Mouse (Mus musculus) neural tube, embryonic 15.5 days (tissue): ENCODE data around the gene Gm9944. TPM values are rescaled to one million over a fixed set of nuclear protein-coding genes. Genes with fewer than 3 reads are reported as not detected.

Experiments
- ATAC-seq: fragments of 200-750 bp; cut with Nextera tagmentation; 2 replicates; pipeline ENCODE4 v1.8.0; 2017; ENCODE audit warnings: mild to moderate bottlenecking, moderate TSS enrichment, moderate library complexity; ENCODE audit not compliant: low FRiP score
- H3K27ac ChIP-seq: fragments of 300-500 bp; sonication (generic); replicated peaks from 2 replicates; pipeline ENCODE4 v1.5.1; 2015; ENCODE audit warnings: mild to moderate bottlenecking, inconsistent platforms
- H3K27me3 ChIP-seq: fragments of 300-500 bp; sonication (generic); replicated peaks from 2 replicates; pipeline ENCODE4 v1.6.1; 2015; ENCODE audit warnings: inconsistent platforms
- H3K36me3 ChIP-seq: fragments of 300-500 bp; sonication (generic); 2 replicates; pipeline ENCODE4 v1.6.1; 2015; ENCODE audit warnings: inconsistent platforms
- H3K4me1 ChIP-seq: fragments of 300-500 bp; sonication (generic); 2 replicates; pipeline ENCODE4 v1.6.1; 2015; ENCODE audit warnings: inconsistent platforms
- H3K4me2 ChIP-seq: fragments of 300-500 bp; sonication (generic); 2 replicates; pipeline ENCODE4 v1.6.1; 2015; ENCODE audit warnings: inconsistent platforms, mild to moderate bottlenecking, moderate library complexity
- H3K4me3 ChIP-seq: fragments of 300-500 bp; sonication (generic); replicated peaks from 2 replicates; pipeline ENCODE4 v1.5.1; 2015; ENCODE audit warnings: mild to moderate bottlenecking, inconsistent platforms
- H3K9ac ChIP-seq: fragments of 300-500 bp; sonication (generic); replicated peaks from 2 replicates; pipeline ENCODE4 v1.6.1; 2015; ENCODE audit warnings: mild to moderate bottlenecking, inconsistent platforms
- H3K9me3 ChIP-seq: fragments of 300-500 bp; sonication (generic); replicated peaks from 2 replicates; pipeline ENCODE4 v1.6.1; 2016; ENCODE audit warnings: inconsistent platforms
- WGBS: fragments of 180-500 bp; shearing (Covaris S2); methylation state at CpG from one replicate; pipeline ENCODE4 v1.1.7; 2015; ENCODE audit warnings: mixed read lengths; 5-methylcytosine and 5-hydroxymethylcytosine counted together
- polyA plus RNA-seq: library from polyadenylated mRNA; unstranded; fragments of >200 nt; fragmentation: Nextera tagmentation; extraction: Ambion mirVana; gene quantifications from 2 replicates; pipeline ENCODE4 v1.2.1, GENCODE M21; 2015

Gene Gm9944
- not detected in 2 replicates for polyA plus RNA-seq

DNA sequence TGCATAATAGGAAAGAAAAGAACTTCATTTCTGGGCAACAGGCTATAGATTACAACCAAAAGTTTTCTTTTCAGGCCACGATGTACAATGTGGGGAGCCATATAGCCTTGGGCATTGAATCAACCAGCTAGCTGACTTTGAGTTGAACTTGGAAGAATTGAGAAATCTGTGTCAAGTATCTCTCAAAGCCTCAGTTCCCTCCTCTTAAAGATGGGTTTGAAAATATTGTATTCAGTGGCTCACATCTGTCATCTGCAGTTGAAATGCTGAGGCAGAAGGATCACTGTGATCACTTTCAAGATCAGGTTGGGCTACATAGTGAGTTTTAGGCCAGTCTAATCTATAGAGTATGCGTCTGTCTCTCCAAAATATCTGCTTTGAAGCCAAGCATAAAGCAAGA lies at the start of gene Gm9944:
TSS of gene Gm9944 (minus strand) at position 101 of the 400 bp plus-strand sequence.
- Histone ChIP-seq H3K9me3 (no peaks in the 10 kb centered on the region; the same call in 1 of the 2 replicates), H3K4me2 (no peak within 1 kb of the TSS), H3K9ac (no peak within 1 kb of the TSS), H3K27me3 (no peaks in the 10 kb centered on the region), H3K36me3 (no peaks in the 10 kb centered on the region), H3K27ac (no peak within 1 kb of the TSS), H3K4me3 (no peak within 1 kb of the TSS), H3K4me1 (no peaks in the 10 kb centered on the region)
- 79% methylated on average over 2 of the region's 2 CpGs for WGBS
- ATAC-seq = no peak

DNA sequence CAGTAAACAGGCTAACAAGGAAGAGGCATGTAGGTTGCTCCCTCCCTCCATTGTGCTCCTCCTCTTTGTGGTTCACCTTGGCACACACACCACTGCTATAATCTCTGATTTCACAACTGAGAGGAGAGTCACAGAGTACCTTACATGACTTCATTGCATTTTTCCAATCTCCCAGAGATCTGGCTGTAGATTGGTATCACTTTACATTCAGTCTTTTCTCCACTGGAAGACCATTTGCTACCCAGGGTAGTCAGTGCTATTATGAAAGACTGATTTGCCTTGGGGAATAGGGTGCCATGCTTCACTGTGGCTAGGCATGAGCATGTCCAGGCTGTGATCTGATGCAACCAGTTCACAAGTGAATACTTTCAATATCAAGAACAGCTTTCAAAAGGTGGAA lies 40.2 kb upstream of the Gm9944 start:
- Histone ChIP-seq H3K9me3 (peaks cover 6% of the 10 kb centered on the region), H3K27me3 (no peaks in the 10 kb centered on the region), H3K4me1 (no peaks in the 10 kb centered on the region), H3K27ac (no peak overlapping the region), H3K36me3 (no peaks in the 10 kb centered on the region), H3K9ac (no peak overlapping the region), H3K4me3 (no peak overlapping the region), H3K4me2 (no peak overlapping the region)
- no peak for ATAC-seq

DNA sequence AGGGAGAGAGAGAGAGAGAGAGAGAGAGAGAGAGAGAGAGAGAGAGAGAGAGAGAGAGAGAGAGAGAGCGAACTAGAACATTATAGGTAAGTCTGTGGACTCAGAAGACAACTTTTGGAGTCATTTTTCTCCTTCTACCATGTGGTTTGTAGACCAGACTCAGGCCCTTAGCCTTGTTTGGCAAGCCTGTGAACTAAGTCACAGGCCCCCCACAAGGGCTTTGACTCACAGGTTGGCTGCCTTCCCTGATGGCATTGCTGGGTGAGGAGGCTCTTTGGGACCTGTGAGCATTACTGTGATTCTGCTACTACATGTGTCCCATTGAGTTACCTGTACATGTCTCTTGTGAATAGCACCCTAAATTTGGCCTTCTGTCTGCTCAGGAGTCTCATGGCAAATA lies 15.0 kb upstream of the Gm9944 start:
- no peak overlapping the region for H3K4me2 ChIP-seq
- H3K36me3 ChIP-seq = no peaks in the 10 kb centered on the region
- H3K4me3 ChIP-seq = no peak overlapping the region
- no peaks in the 10 kb centered on the region for H3K4me1 ChIP-seq
- ATAC-seq = no peak
- H3K9me3 ChIP-seq = 0 out of 2 replicates have a peak, but pooled peaks cover 3% of the 10 kb centered on the region
- H3K27me3 ChIP-seq = no peaks in the 10 kb centered on the region
- no peak overlapping the region for H3K27ac ChIP-seq
- H3K9ac ChIP-seq = no peak overlapping the region
- WGBS = 100% methylated on average over 1 of the region's 1 CpGs

DNA sequence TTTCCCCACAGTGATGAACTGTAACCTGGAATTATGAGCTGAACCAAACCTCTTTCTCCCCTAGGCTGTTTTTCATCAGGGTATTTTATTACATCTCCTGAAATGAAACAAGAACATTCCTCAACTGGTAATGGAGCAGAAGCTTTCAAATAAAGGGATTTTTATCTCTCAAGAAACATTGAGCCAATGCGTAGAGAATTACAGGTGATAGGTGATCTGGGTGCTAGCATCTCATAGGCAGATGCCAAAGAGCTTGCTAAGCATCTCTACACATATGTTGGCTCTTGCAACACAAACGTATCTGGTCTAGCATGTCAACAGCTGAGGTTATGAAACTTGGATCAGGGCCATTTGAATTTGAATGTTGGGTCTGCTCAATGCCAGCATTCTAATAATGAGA lies 12.1 kb upstream of the Gm9944 start:
- WGBS = 81% methylated on average over 2 of the region's 2 CpGs

DNA sequence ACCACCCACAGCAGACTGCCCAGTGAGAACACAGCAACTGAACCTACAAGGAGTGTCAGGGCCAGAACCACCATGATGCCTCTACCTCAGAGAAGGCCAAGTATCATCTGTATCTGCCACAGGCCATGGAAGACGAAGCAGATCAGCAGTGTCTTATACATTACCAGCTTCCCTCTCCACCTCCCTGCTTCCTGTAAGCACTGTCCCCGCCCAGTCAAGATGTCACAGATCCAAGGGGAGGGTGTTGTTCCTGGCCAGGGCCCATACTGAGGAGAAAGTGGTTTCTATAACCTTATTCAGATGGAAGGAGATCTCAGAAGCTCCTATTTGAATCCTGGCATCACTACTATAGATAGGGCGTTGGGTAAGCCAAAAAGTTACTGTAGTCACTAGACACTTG lies 10.5 kb upstream of the Gm9944 start, which contains the start of gene Aadacl3:
TSS of gene Aadacl3 (minus strand) at position 101 of the 400 bp plus-strand sequence.
- Histone ChIP-seq H3K4me2 (no peak within 1 kb of the TSS), H3K9me3 (0 out of 2 replicates have a peak, but pooled peaks cover 3% of the 10 kb centered on the region), H3K4me3 (no peak within 1 kb of the TSS), H3K36me3 (no peaks in the 10 kb centered on the region), H3K27ac (no peak within 1 kb of the TSS), H3K9ac (no peak within 1 kb of the TSS), H3K27me3 (no peaks in the 10 kb centered on the region), H3K4me1 (no peaks in the 10 kb centered on the region)
- ATAC-seq = no peak
- WGBS = 78% methylated on average over 3 of the region's 3 CpGs

More for the DNA sequence above, 12.1 kb upstream of the Gm9944 start:
- no peak overlapping the region for H3K4me3 ChIP-seq
- H3K9me3 ChIP-seq = 0 out of 2 replicates have a peak, but pooled peaks cover 3% of the 10 kb centered on the region
- no peak overlapping the region for H3K27ac ChIP-seq
- H3K9ac ChIP-seq = no peak overlapping the region
- no peak for ATAC-seq
- H3K4me2 ChIP-seq = no peak overlapping the region
- no peaks in the 10 kb centered on the region for H3K27me3 ChIP-seq
- no peaks in the 10 kb centered on the region for H3K4me1 ChIP-seq
- H3K36me3 ChIP-seq = no peaks in the 10 kb centered on the region

DNA sequence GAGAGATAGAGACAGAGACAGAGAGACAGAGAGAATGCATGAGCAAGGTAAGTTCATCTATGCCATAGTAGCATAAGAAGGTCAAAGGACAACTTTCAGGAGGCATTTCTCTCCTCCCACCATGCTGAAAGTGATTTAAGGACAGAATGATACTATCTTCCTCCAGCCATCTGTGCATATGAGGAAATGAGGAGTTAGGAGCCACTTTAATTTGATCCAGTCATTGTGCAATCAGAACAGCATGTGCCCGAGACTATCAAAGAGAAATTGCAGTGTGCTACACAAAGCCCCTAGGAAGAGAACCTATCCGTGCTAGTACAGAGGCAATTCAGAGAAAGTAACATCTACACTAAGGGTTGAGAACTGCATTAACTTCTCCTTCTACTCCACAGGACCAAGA lies 4.6 kb downstream of the Gm9944 start:
- no peaks in the 10 kb centered on the region for H3K36me3 ChIP-seq
- no peaks in the 10 kb centered on the region for H3K27me3 ChIP-seq
- WGBS = 77% methylated on average over 2 of the region's 2 CpGs
- no peaks in the 10 kb centered on the region for H3K4me1 ChIP-seq
- H3K27ac ChIP-seq = no peak overlapping the region
- H3K9ac ChIP-seq = no peak overlapping the region
- no peak overlapping the region for H3K4me3 ChIP-seq
- H3K4me2 ChIP-seq = no peak overlapping the region
- H3K9me3 ChIP-seq = no peaks in the 10 kb centered on the region
- no peak for ATAC-seq

DNA sequence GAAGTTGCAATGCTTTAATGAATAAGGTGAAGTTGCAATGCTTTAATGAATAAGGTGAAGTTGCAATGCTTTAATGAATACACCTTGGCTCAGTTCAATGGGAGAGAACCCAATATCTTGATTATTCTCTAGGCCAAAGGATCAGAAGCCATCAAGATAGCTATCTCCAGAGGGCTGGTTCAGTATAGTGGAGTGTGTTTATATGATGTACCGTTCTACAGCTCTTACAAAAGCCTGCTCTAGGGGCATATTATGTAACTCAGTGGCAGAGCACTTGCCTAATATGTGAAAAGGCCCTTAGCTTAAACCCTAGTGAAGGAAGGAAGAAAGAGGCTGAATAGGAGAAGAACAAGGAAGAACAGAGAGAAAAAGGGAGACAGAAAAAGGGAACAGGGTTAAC lies 11.5 kb downstream of the Gm9944 start:
- no peaks in the 10 kb centered on the region for H3K36me3 ChIP-seq
- no peaks in the 10 kb centered on the region for H3K27me3 ChIP-seq
- H3K9ac ChIP-seq = no peak overlapping the region
- ATAC-seq = no peak
- no peak overlapping the region for H3K27ac ChIP-seq
- WGBS = 87% methylated on average over 1 of the region's 1 CpGs
- H3K9me3 ChIP-seq = peaks cover 3% of the 10 kb centered on the region; the same call in 1 of the 2 replicates
- H3K4me1 ChIP-seq = no peaks in the 10 kb centered on the region
- no peak overlapping the region for H3K4me2 ChIP-seq
- H3K4me3 ChIP-seq = no peak overlapping the region

DNA sequence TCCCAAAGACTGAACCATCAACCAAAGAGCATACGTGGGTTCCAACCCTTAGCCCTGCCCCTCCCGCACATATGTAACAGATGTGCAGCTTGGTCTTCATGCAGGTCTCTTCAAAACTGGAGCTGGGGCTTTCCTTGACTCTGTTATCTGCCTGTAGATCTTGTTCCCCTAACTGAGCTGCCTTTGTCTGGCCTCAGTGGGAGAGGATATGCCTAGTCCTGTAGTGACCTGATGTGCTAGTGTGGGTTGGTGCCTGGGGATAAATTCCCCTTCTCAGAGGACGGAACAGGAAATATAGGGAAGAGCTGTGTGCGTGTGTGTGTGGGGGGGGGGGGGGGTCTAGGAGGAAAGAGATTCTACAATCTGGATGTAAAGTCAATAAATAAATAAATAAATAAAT lies 12.0 kb downstream of the Gm9944 start:
- H3K36me3 ChIP-seq = no peaks in the 10 kb centered on the region
- H3K27ac ChIP-seq = no peak overlapping the region
- no peak overlapping the region for H3K4me3 ChIP-seq
- no peak for ATAC-seq
- H3K4me2 ChIP-seq = no peak overlapping the region
- no peaks in the 10 kb centered on the region for H3K27me3 ChIP-seq
- H3K4me1 ChIP-seq = no peaks in the 10 kb centered on the region
- WGBS = 98% methylated on average over 4 of the region's 4 CpGs
- peaks cover 3% of the 10 kb centered on the region; the same call in 1 of the 2 replicates for H3K9me3 ChIP-seq
- no peak overlapping the region for H3K9ac ChIP-seq

DNA sequence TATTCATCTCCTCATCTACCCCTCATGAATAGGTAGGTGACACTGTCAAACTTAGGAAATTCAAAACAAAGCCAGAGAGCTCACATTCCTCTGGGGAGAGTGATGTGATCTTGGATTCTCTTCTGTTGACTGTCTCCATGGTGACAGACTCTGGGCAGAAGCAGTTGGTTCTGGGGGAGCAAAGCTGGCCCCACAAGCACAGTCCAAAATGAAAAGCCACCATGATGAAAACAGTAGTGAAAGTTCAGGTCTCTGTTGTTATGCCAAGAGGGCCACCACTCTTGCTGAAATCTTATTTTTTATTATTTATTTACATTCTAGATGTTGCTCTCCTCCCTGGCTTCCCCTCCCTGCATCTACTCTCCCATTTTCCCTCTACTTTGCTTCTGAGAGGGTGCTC lies 14.4 kb downstream of the Gm9944 start, which contains the start of gene 1700012P22Rik:
TSS of gene 1700012P22Rik (minus strand) at position 101 of the 400 bp plus-strand sequence.
- H3K9ac ChIP-seq = no peak within 1 kb of the TSS
- H3K27me3 ChIP-seq = no peaks in the 10 kb centered on the region
- no peaks in the 10 kb centered on the region for H3K36me3 ChIP-seq
- no peak for ATAC-seq
- H3K9me3 ChIP-seq = peaks cover 3% of the 10 kb centered on the region; the same call in 1 of the 2 replicates
- H3K4me1 ChIP-seq = no peaks in the 10 kb centered on the region
- H3K4me2 ChIP-seq = no peak within 1 kb of the TSS
- H3K27ac ChIP-seq = no peak within 1 kb of the TSS
- no peak within 1 kb of the TSS for H3K4me3 ChIP-seq

DNA sequence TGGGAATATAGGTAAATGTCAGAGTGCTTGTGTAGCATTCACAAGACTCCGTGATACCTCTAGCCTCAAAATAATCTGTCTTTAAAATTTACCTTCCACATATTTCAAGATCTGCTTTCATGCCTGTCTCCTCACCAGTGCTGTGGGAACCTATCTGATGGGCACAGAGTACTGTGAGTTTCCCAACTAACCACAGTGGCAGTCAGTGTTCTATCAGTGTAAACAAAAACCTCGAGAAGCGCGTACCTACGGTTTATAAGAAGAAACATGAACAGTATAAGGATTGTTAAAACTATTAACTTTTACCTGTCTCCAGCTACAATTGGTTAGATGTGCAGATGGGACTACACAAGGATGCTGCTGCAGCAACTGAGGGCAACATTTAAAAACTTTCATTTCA lies 19.9 kb downstream of the Gm9944 start:
- no peak overlapping the region for H3K27ac ChIP-seq
- H3K4me2 ChIP-seq = no peak overlapping the region
- no peak overlapping the region for H3K4me3 ChIP-seq
- no peaks in the 10 kb centered on the region for H3K4me1 ChIP-seq
- 92% methylated on average over 5 of the region's 5 CpGs for WGBS
- H3K9ac ChIP-seq = no peak overlapping the region
- ATAC-seq = no peak
- no peaks in the 10 kb centered on the region for H3K27me3 ChIP-seq
- no peaks in the 10 kb centered on the region for H3K36me3 ChIP-seq
- no peaks in the 10 kb centered on the region for H3K9me3 ChIP-seq

DNA sequence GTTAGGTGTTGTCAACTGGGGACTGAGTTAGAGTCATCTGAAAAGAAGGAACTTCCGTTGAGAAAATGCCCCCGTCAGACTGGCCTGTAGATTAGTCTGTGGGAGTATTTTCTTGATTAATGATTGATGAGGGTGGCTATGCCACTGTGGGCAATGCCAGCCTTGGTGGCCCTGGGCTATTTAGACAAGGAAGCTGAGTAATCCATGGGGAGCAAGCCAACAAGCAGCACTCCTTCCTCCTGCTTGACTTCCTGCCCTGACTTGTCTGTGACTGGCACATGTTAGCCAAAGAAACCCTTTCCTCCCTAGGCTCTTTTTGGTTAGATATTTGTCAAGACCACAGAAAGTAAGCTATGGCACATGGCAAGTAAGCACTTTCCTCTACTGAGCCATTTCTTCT lies 22.4 kb downstream of the Gm9944 start:
- Histone ChIP-seq H3K27me3 (no peaks in the 10 kb centered on the region), H3K36me3 (no peaks in the 10 kb centered on the region), H3K9me3 (no peaks in the 10 kb centered on the region), H3K4me1 (no peaks in the 10 kb centered on the region), H3K4me2 (no peak overlapping the region), H3K4me3 (no peak overlapping the region), H3K9ac (no peak overlapping the region), H3K27ac (no peak overlapping the region)
- no peak for ATAC-seq
- 78% methylated on average over 2 of the region's 2 CpGs for WGBS

DNA sequence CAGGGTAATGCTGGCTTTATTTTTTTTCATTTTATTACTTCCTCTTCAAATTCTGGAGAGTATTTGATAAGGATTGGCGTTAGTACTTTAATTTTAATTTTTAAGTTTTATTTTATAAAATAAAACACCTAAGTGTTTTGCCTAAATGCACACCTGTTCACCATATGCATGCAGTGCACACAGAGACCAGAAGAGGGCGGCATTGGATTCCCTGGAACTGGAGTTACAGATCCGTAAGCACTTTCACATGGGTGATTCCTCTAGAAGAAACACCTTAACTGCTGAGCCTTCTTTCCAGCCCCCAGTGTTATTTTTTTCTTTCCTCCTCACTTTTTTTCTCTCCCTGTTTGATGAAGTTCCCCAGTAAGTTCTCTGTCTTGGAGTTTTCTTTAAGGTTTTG lies 24.2 kb downstream of the Gm9944 start:
- no peak for ATAC-seq
- 26% methylated on average over 3 of the region's 3 CpGs for WGBS
- H3K9ac ChIP-seq = no peak overlapping the region
- no peak overlapping the region for H3K4me2 ChIP-seq
- H3K9me3 ChIP-seq = no peaks in the 10 kb centered on the region
- H3K36me3 ChIP-seq = no peaks in the 10 kb centered on the region
- H3K4me1 ChIP-seq = no peaks in the 10 kb centered on the region
- H3K27me3 ChIP-seq = no peaks in the 10 kb centered on the region
- H3K27ac ChIP-seq = no peak overlapping the region
- H3K4me3 ChIP-seq = no peak overlapping the region

DNA sequence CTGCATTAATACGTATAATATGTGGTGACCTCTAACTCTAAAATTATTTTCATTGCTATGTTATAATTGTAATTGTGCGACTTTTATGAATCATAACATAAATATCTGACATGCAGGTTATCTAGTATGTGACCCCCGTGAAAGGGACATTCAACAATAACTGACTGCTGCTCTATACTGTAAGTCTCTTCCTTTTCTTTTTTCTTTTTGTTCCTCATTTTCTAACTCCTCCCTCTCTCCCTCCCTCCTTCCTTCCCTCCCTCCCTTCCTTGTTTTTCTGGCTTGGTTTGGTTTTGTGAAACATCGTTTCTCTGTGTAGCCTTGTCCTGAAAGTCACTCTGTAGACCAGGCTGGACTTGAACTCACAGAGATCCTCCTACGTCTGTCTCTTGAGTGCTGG lies 28.5 kb downstream of the Gm9944 start:
- ATAC-seq = no peak
- no peak overlapping the region for H3K4me3 ChIP-seq
- 79% methylated on average over 5 of the region's 5 CpGs for WGBS
- no peaks in the 10 kb centered on the region for H3K9me3 ChIP-seq
- H3K27me3 ChIP-seq = no peaks in the 10 kb centered on the region
- H3K4me2 ChIP-seq = no peak overlapping the region
- H3K9ac ChIP-seq = no peak overlapping the region
- no peak overlapping the region for H3K27ac ChIP-seq
- no peaks in the 10 kb centered on the region for H3K36me3 ChIP-seq
- no peaks in the 10 kb centered on the region for H3K4me1 ChIP-seq
